Mouse (Mus musculus): ENCODE measurements around the gene Daam1. TPM values are rescaled to one million over a fixed set of nuclear protein-coding genes. Genes with fewer than 3 reads are reported as not detected.

Daam1 gene
- polyA plus RNA-seq, 1 experiment from 2014 or later: 15.3 TPM

DNA sequence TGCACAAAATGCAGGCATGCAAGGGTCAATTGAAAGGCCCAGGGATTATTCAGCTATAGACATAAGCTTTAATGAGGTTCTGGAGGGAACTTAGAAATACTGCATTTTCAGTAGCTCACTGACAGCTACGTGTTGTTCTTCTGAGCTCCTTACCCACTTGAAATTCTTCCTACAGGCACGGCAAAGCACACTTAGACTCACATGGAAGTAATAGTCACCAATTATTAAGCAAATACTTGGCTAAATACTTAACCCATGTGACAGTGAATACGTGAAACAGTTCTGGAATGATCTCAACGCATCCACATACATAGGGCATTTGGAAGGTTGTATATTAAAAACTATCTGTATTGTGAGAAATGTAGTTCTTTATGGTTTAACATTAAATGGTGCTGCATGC, 50.6 kb downstream of the Daam1 start:
- WGBS: 66% methylated on average over 4 of the region's 4 CpGs
- no peak overlapping the region for H3K9ac ChIP-seq

GRCm38 (mm10) chr12:71883066-71883711, 52.3 kb downstream of the Daam1 start:
- H3K27me3 ChIP-seq (ENCODE audit: insufficient read depth, low read length): no peaks in the 10 kb centered on the region
- no peak overlapping the region for H3K27ac ChIP-seq (ENCODE audit: low read depth)
- H3K4me3 ChIP-seq (ENCODE audit: low read depth, low read length): no peak overlapping the region
- H3K9ac ChIP-seq: no peak overlapping the region
- DNase-seq (no peak), ATAC-seq (ENCODE audit: insufficient read depth) (no peak)
- no peaks in the 10 kb centered on the region for H3K36me3 ChIP-seq (ENCODE audit: insufficient read depth)
- H3K9me3 ChIP-seq (ENCODE audit: low read depth, low read length): no peaks in the 10 kb centered on the region
- WGBS: 50% methylated on average over 9 of the region's 9 CpGs
- no peak for TF ChIP-seq CTCF (IDR thresholded peaks at IDR 0.05; ENCODE audit: low read depth)
- H3K4me2 ChIP-seq: no peak overlapping the region
- H3K4me1 ChIP-seq (ENCODE audit: insufficient read depth): peaks cover 22% of the 10 kb centered on the region

More for the DNA sequence above, 50.6 kb downstream of the Daam1 start:
- Histone ChIP-seq H3K9me3 (ENCODE audit: low read depth, low read length) (no peaks in the 10 kb centered on the region), H3K36me3 (ENCODE audit: insufficient read depth) (no peaks in the 10 kb centered on the region), H3K27ac (ENCODE audit: low read depth) (no peak overlapping the region), H3K27me3 (ENCODE audit: insufficient read depth, low read length) (no peaks in the 10 kb centered on the region), H3K4me1 (ENCODE audit: insufficient read depth) (peaks cover 22% of the 10 kb centered on the region), H3K4me3 (ENCODE audit: low read depth, low read length) (no peak overlapping the region), H3K4me2 (no peak overlapping the region)
- ATAC-seq (ENCODE audit: insufficient read depth) (no peak), DNase-seq (no peak)
- TF ChIP-seq CTCF (IDR thresholded peaks at IDR 0.05; ENCODE audit: low read depth): no peak

GRCm38 (mm10) chr12:71885170-71885574, 54.3 kb downstream of the Daam1 start:
- peak; percentile 44; the same call in 1 of the 2 replicates for ATAC-seq (ENCODE audit: insufficient read depth)
- no peaks in the 10 kb centered on the region for H3K36me3 ChIP-seq (ENCODE audit: insufficient read depth)
- no peak overlapping the region for H3K9ac ChIP-seq
- no peak for DNase-seq
- H3K27me3 ChIP-seq (ENCODE audit: insufficient read depth, low read length): no peaks in the 10 kb centered on the region
- H3K4me1 ChIP-seq (ENCODE audit: insufficient read depth): peaks cover 22% of the 10 kb centered on the region
- TF ChIP-seq CTCF (IDR thresholded peaks at IDR 0.05; ENCODE audit: low read depth): no peak
- H3K4me2 ChIP-seq: no peak overlapping the region
- H3K4me3 ChIP-seq (ENCODE audit: low read depth, low read length): no peak overlapping the region
- H3K9me3 ChIP-seq (ENCODE audit: low read depth, low read length): no peaks in the 10 kb centered on the region
- WGBS: 44% methylated on average over 2 of the region's 2 CpGs
- H3K27ac ChIP-seq (ENCODE audit: low read depth): peak overlapping the region; percentile 56; the same call in 1 of the 2 replicates

GRCm38 (mm10) chr12:71885717-71886116, 54.8 kb downstream of the Daam1 start:
- DNase-seq: peak; percentile 26
- no peak for ATAC-seq (ENCODE audit: insufficient read depth)
- H3K4me1 ChIP-seq (ENCODE audit: insufficient read depth): peaks cover 22% of the 10 kb centered on the region

GRCm38 (mm10) chr12:71886406-71886805, 55.5 kb downstream of the Daam1 start:
- Histone ChIP-seq H3K9me3 (ENCODE audit: low read depth, low read length) (no peaks in the 10 kb centered on the region), H3K36me3 (ENCODE audit: insufficient read depth) (no peaks in the 10 kb centered on the region), H3K27ac (ENCODE audit: low read depth) (no peak overlapping the region; the same call in 1 of the 2 replicates), H3K4me3 (ENCODE audit: low read depth, low read length) (no peak overlapping the region), H3K27me3 (ENCODE audit: insufficient read depth, low read length) (no peaks in the 10 kb centered on the region), H3K4me1 (ENCODE audit: insufficient read depth) (peaks cover 22% of the 10 kb centered on the region), H3K4me2 (no peak overlapping the region), H3K9ac (no peak overlapping the region)
- DNase-seq (no peak), ATAC-seq (ENCODE audit: insufficient read depth) (no peak)
- 73% methylated on average over 5 of the region's 5 CpGs for WGBS
- no peak for TF ChIP-seq CTCF (IDR thresholded peaks at IDR 0.05; ENCODE audit: low read depth)

More at GRCm38 (mm10) chr12:71885717-71886116, 54.8 kb downstream of the Daam1 start:
- no peak overlapping the region for H3K4me2 ChIP-seq
- no peaks in the 10 kb centered on the region for H3K36me3 ChIP-seq (ENCODE audit: insufficient read depth)
- H3K9me3 ChIP-seq (ENCODE audit: low read depth, low read length): no peaks in the 10 kb centered on the region
- no peak overlapping the region for H3K4me3 ChIP-seq (ENCODE audit: low read depth, low read length)
- no peak overlapping the region for H3K9ac ChIP-seq
- no peaks in the 10 kb centered on the region for H3K27me3 ChIP-seq (ENCODE audit: insufficient read depth, low read length)
- H3K27ac ChIP-seq (ENCODE audit: low read depth): peak overlapping the region; percentile 56
- 57% methylated on average over 4 of the region's 4 CpGs for WGBS
- TF ChIP-seq CTCF (IDR thresholded peaks at IDR 0.05; ENCODE audit: low read depth): no peak

DNA sequence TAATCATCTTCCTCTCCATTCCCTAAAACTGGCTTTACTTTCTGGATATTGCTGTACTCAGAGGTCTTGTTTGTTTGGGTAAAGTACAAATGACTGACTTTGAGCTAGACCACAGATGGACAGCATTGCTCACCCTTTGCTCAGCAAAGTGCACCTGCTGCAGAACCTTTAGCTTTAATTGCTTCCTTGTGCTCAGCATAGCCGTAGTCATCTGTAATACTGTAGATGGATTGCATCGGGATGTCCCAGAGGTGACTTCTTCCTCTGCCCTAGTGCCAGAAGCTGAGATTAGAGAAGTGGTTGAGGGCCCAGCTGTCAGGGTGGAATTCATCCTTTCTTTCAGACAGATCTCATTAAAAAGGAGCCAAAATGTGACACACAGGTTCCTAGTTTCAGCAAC, 56.1 kb downstream of the Daam1 start:
- no peak overlapping the region for H3K4me3 ChIP-seq (ENCODE audit: low read depth, low read length)
- DNase-seq (no peak), ATAC-seq (ENCODE audit: insufficient read depth) (no peak)
- no peak for TF ChIP-seq CTCF (IDR thresholded peaks at IDR 0.05; ENCODE audit: low read depth)
- H3K27me3 ChIP-seq (ENCODE audit: insufficient read depth, low read length): no peaks in the 10 kb centered on the region
- H3K36me3 ChIP-seq (ENCODE audit: insufficient read depth): no peaks in the 10 kb centered on the region
- no peak overlapping the region for H3K9ac ChIP-seq
- no peaks in the 10 kb centered on the region for H3K9me3 ChIP-seq (ENCODE audit: low read depth, low read length)
- H3K4me2 ChIP-seq: no peak overlapping the region
- WGBS: 60% methylated on average over 2 of the region's 2 CpGs
- H3K4me1 ChIP-seq (ENCODE audit: insufficient read depth): peaks cover 20% of the 10 kb centered on the region
- H3K27ac ChIP-seq (ENCODE audit: low read depth): no peak overlapping the region

DNA sequence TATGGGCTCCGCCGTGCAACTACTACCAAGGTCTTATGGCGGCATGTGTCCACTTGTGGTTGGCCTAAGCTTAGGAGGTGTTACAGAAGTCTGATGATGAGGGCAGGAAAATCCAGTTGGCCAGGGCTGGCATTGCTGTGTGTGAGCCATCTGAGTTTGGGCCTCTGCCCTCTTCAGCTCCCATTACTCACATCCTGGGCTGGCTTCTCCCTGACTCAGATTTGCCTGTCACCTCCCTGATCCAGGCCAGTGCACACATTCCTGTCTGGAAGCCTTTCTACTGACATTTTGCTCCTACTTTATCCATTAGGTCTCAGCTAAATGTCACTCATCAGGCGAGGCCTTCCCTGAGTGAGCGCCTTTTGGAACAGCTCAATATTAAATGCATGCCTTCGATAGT, 57.5 kb downstream of the Daam1 start:
- ATAC-seq (ENCODE audit: insufficient read depth) (no peak), DNase-seq (no peak)
- Histone ChIP-seq H3K9me3 (ENCODE audit: low read depth, low read length) (no peaks in the 10 kb centered on the region), H3K4me2 (no peak overlapping the region), H3K36me3 (ENCODE audit: insufficient read depth) (no peaks in the 10 kb centered on the region), H3K4me3 (ENCODE audit: low read depth, low read length) (no peak overlapping the region), H3K27me3 (ENCODE audit: insufficient read depth, low read length) (no peaks in the 10 kb centered on the region), H3K9ac (no peak overlapping the region), H3K27ac (ENCODE audit: low read depth) (no peak overlapping the region), H3K4me1 (ENCODE audit: insufficient read depth) (peaks cover 8% of the 10 kb centered on the region; the same call in 1 of the 2 replicates)
- WGBS: 85% methylated on average over 6 of the region's 6 CpGs
- no peak for TF ChIP-seq CTCF (IDR thresholded peaks at IDR 0.05; ENCODE audit: low read depth)

All from lung, embryonic 14.5 days (tissue).